Mouse (Mus musculus): ENCODE data around the gene Ces1g. TPM values are rescaled to one million over a fixed set of nuclear protein-coding genes. Genes with fewer than 3 reads are reported as not detected.

Ces1g gene
- polyA plus RNA-seq, 1 experiment from 2014 or later = not detected

- Histone ChIP-seq H3K36me3 (replicated peaks; ENCODE audit: control insufficient read depth, insufficient read depth) (no peaks in the 10 kb centered on the region), H3K27ac (no peak overlapping the region), H3K4me1 (replicated peaks; ENCODE audit: control insufficient read depth, insufficient read depth, low read length) (no peaks in the 10 kb centered on the region), H3K4me3 (replicated peaks; ENCODE audit: low read length) (no peak overlapping the region), H3K27me3 (ENCODE audit: control insufficient read depth, insufficient read depth, low read length) (no peaks in the 10 kb centered on the region), H3K9me3 (ENCODE audit: control insufficient read depth, low read length) (no peaks in the 10 kb centered on the region), H3K9ac (no peak overlapping the region), H3K4me2 (replicated peaks) (no peak overlapping the region)
- ATAC-seq (ENCODE audit: low FRiP score) (no peak), DNase-seq (ENCODE audit: low spot score) (no peak)
- 85% methylated on average over 2 of the region's 2 CpGs for WGBS
Measured at GRCm38 (mm10) chr8:93283896-93284295, 53.2 kb downstream of the Ces1g start.

DNA sequence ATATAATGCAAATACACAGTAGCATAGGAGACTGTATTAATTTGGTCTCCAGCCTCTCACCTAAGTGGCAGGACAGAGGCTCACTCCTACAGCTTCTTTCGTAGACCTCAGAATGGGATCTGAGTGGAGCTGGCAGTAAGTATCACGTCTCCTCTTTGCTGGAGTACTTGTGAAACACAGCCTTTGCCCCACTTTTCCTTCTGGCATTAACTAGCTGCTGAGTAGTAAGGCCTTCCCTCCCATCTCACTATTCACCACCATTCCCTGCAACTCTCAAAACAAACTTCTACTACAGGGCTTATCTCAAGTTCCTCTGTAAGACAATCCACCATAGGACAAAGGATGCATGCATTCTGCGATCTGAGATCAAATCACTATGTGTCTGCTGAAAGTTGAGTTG is 54.8 kb downstream of the Ces1g start:
- Histone ChIP-seq H3K27me3 (ENCODE audit: control insufficient read depth, insufficient read depth, low read length) (no peaks in the 10 kb centered on the region), H3K4me2 (replicated peaks) (no peak overlapping the region), H3K4me3 (replicated peaks; ENCODE audit: low read length) (no peak overlapping the region), H3K4me1 (replicated peaks; ENCODE audit: control insufficient read depth, insufficient read depth, low read length) (no peaks in the 10 kb centered on the region), H3K9me3 (ENCODE audit: control insufficient read depth, low read length) (no peaks in the 10 kb centered on the region), H3K9ac (no peak overlapping the region), H3K27ac (no peak overlapping the region), H3K36me3 (replicated peaks; ENCODE audit: control insufficient read depth, insufficient read depth) (no peaks in the 10 kb centered on the region)
- DNase-seq (ENCODE audit: low spot score) (no peak), ATAC-seq (ENCODE audit: low FRiP score) (no peak)
- 80% methylated on average over 3 of the region's 3 CpGs for WGBS

DNA sequence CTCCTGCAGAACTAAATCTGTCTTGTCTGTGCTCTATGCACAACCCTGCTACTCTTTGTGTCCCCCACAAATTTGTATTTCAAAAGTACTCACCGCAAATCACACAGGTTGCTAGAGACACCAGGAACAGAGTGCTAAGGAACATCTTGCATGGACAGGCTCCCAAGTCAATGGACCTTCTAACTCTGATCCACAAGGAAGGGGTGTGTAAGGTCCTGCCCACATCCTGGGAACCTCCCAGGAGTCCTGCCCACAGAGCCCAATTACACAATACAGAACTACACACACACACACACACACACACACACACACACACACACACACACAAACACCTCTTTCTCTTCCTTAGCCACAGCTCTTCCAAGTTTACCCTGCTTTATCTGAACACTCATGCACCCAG is 57.6 kb downstream of the Ces1g start, which contains the start of gene Ces1f:
Gene Ces1f (minus strand): TSS at position 192 of the 400 bp plus-strand sequence.
- Histone ChIP-seq H3K36me3 (replicated peaks; ENCODE audit: control insufficient read depth, insufficient read depth) (no peaks in the 10 kb centered on the region), H3K4me3 (replicated peaks; ENCODE audit: low read length) (no peak within 1 kb of the TSS), H3K9ac (no peak within 1 kb of the TSS), H3K27me3 (ENCODE audit: control insufficient read depth, insufficient read depth, low read length) (no peaks in the 10 kb centered on the region), H3K27ac (no peak within 1 kb of the TSS), H3K4me2 (replicated peaks) (no peak within 1 kb of the TSS), H3K4me1 (replicated peaks; ENCODE audit: control insufficient read depth, insufficient read depth, low read length) (no peaks in the 10 kb centered on the region), H3K9me3 (ENCODE audit: control insufficient read depth, low read length) (no peaks in the 10 kb centered on the region)
- DNase-seq (ENCODE audit: low spot score) = no peak
- WGBS = 96% methylated on average over 1 of the region's 1 CpGs
- ATAC-seq (ENCODE audit: low FRiP score) = no peak

DNA sequence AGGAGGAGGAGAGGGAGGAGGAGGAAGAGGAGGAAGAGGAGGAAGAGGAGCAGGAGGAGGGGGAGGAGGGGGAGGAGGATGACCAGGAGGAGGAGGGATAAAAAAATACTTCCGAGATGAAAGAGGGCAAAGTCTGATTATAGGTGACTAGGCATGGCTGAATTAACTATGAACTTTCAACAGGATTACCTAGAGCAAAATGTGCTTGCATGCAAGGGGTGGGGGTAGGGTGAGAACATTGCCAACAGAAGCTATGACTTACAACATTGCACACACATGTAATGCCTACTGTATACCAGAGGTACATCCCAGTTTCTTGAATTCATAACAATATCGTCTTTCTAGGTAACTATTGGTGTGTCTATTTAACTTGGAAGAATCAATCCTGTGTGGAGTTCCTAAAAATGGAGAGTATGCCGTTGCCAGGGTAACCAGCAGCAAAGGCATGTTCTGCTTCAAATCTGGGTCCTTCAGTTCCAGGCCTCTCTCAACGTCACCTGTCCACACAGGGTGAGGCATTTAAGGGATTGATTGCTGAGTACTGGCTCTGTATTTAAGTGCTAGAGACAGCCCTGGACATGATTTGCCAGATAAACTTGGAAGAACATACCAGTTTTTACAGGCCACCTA is 58.8 kb downstream of the Ces1g start:
- DNase-seq (ENCODE audit: low spot score) (no peak), ATAC-seq (ENCODE audit: low FRiP score) (no peak)
- 77% methylated on average over 4 of the region's 4 CpGs for WGBS
- Histone ChIP-seq H3K27ac (no peak overlapping the region), H3K4me2 (replicated peaks) (no peak overlapping the region), H3K4me1 (replicated peaks; ENCODE audit: control insufficient read depth, insufficient read depth, low read length) (no peaks in the 10 kb centered on the region), H3K4me3 (replicated peaks; ENCODE audit: low read length) (no peak overlapping the region), H3K36me3 (replicated peaks; ENCODE audit: control insufficient read depth, insufficient read depth) (no peaks in the 10 kb centered on the region), H3K9me3 (ENCODE audit: control insufficient read depth, low read length) (no peaks in the 10 kb centered on the region), H3K9ac (no peak overlapping the region), H3K27me3 (ENCODE audit: control insufficient read depth, insufficient read depth, low read length) (no peaks in the 10 kb centered on the region)

DNA sequence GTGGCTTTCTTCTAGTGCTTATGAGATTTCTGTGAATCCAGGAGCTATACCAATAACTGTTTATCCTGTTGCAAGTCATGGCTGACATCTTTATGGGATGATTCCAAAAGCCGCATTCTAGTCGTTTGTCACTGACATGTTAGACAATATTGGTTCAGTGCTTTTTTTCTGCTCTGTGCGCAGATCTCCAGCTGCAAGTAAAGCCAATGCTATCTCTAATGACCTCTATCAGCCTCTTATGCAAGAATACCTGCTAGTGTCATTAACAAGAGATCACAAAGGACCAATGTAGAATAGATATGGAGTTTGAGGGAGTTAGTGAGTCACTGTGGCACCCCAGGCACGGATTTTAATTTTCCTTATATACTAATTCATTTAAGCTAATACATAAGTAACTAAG is 62.5 kb downstream of the Ces1g start:
- 80% methylated on average over 4 of the region's 4 CpGs for WGBS
- H3K4me3 ChIP-seq (replicated peaks; ENCODE audit: low read length) = no peak overlapping the region

DNA sequence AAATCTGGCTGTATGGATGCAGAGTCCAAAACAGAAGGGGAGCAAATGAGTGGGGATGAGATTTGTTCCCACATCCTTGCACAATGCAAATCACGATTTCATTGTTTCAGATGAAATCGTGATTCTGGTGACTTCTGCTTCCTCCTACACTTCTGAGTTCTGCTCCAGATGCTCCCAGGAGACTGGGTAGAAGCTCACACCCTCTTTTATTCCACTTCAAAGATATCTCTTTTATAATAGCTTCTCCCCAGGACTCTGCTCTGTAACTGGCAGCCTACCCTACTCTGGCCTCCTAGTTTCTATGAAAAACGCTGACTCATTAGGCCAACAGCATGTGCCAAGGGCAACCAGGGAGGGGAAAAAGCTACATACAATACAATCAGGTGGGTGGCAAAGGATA is 63.8 kb downstream of the Ces1g start:
- Histone ChIP-seq H3K36me3 (replicated peaks; ENCODE audit: control insufficient read depth, insufficient read depth) (no peaks in the 10 kb centered on the region), H3K9ac (no peak overlapping the region), H3K4me2 (replicated peaks) (no peak overlapping the region), H3K9me3 (ENCODE audit: control insufficient read depth, low read length) (no peaks in the 10 kb centered on the region), H3K4me1 (replicated peaks; ENCODE audit: control insufficient read depth, insufficient read depth, low read length) (no peaks in the 10 kb centered on the region), H3K27ac (no peak overlapping the region), H3K4me3 (replicated peaks; ENCODE audit: low read length) (no peak overlapping the region), H3K27me3 (ENCODE audit: control insufficient read depth, insufficient read depth, low read length) (no peaks in the 10 kb centered on the region)
- ATAC-seq (ENCODE audit: low FRiP score) = no peak
- WGBS = 84% methylated on average over 3 of the region's 3 CpGs
- no peak for DNase-seq (ENCODE audit: low spot score)

More for the DNA sequence above, 62.5 kb downstream of the Ces1g start:
- ATAC-seq (ENCODE audit: low FRiP score) = no peak
- H3K27ac ChIP-seq = no peak overlapping the region
- H3K36me3 ChIP-seq (replicated peaks; ENCODE audit: control insufficient read depth, insufficient read depth) = no peaks in the 10 kb centered on the region
- DNase-seq (ENCODE audit: low spot score) = no peak
- H3K27me3 ChIP-seq (ENCODE audit: control insufficient read depth, insufficient read depth, low read length) = no peaks in the 10 kb centered on the region
- H3K4me1 ChIP-seq (replicated peaks; ENCODE audit: control insufficient read depth, insufficient read depth, low read length) = no peaks in the 10 kb centered on the region
- no peak overlapping the region for H3K9ac ChIP-seq
- H3K4me2 ChIP-seq (replicated peaks) = no peak overlapping the region
- no peaks in the 10 kb centered on the region for H3K9me3 ChIP-seq (ENCODE audit: control insufficient read depth, low read length)

- H3K4me2 ChIP-seq (replicated peaks) = no peak overlapping the region
- no peak overlapping the region for H3K4me3 ChIP-seq (replicated peaks; ENCODE audit: low read length)
- no peaks in the 10 kb centered on the region for H3K9me3 ChIP-seq (ENCODE audit: control insufficient read depth, low read length)
- H3K9ac ChIP-seq = no peak overlapping the region
- ATAC-seq (ENCODE audit: low FRiP score) = no peak
- WGBS = 80% methylated on average over 4 of the region's 4 CpGs
- H3K27me3 ChIP-seq (ENCODE audit: control insufficient read depth, insufficient read depth, low read length) = no peaks in the 10 kb centered on the region
- no peaks in the 10 kb centered on the region for H3K36me3 ChIP-seq (replicated peaks; ENCODE audit: control insufficient read depth, insufficient read depth)
- no peak overlapping the region for H3K27ac ChIP-seq
- no peak for DNase-seq (ENCODE audit: low spot score)
- no peaks in the 10 kb centered on the region for H3K4me1 ChIP-seq (replicated peaks; ENCODE audit: control insufficient read depth, insufficient read depth, low read length)
Measured at GRCm38 (mm10) chr8:93272686-93273085, 64.4 kb downstream of the Ces1g start.

DNA sequence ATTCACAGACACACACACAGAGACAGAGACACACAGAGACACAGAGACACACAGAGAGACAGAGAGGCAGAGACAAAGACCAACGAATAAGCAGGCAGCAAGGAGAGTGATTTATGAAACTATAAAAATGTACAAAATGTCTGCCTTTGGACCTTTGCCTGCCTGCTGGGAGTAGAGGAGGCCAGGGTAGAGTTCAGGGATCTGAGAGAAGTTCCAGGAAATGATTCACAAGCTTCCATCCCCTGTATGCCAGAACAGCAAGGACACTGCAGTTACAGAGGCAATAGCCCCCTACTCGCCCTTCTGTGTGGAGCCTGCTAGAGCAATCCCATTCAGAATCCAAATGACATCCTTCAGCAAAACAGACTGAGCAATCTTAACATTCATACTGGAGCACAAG is 75.7 kb downstream of the Ces1g start:
- Histone ChIP-seq H3K27ac (no peak overlapping the region), H3K36me3 (replicated peaks; ENCODE audit: control insufficient read depth, insufficient read depth) (no peaks in the 10 kb centered on the region), H3K9ac (no peak overlapping the region), H3K4me2 (replicated peaks) (no peak overlapping the region), H3K4me3 (replicated peaks; ENCODE audit: low read length) (no peak overlapping the region), H3K27me3 (ENCODE audit: control insufficient read depth, insufficient read depth, low read length) (no peaks in the 10 kb centered on the region), H3K4me1 (replicated peaks; ENCODE audit: control insufficient read depth, insufficient read depth, low read length) (no peaks in the 10 kb centered on the region), H3K9me3 (ENCODE audit: control insufficient read depth, low read length) (no peaks in the 10 kb centered on the region)
- 73% methylated on average over 2 of the region's 2 CpGs for WGBS
- no peak for DNase-seq (ENCODE audit: low spot score)
- ATAC-seq (ENCODE audit: low FRiP score) = no peak

- Histone ChIP-seq H3K9me3 (ENCODE audit: control insufficient read depth, low read length) (no peaks in the 10 kb centered on the region), H3K27me3 (ENCODE audit: control insufficient read depth, insufficient read depth, low read length) (no peaks in the 10 kb centered on the region), H3K4me1 (replicated peaks; ENCODE audit: control insufficient read depth, insufficient read depth, low read length) (no peaks in the 10 kb centered on the region), H3K9ac (no peak overlapping the region), H3K4me3 (replicated peaks; ENCODE audit: low read length) (no peak overlapping the region), H3K27ac (no peak overlapping the region), H3K4me2 (replicated peaks) (no peak overlapping the region), H3K36me3 (replicated peaks; ENCODE audit: control insufficient read depth, insufficient read depth) (no peaks in the 10 kb centered on the region)
- WGBS = 97% methylated on average over 1 of the region's 1 CpGs
- ATAC-seq (ENCODE audit: low FRiP score) (no peak), DNase-seq (ENCODE audit: low spot score) (no peak)
Measured at GRCm38 (mm10) chr8:93252400-93252925, 84.6 kb downstream of the Ces1g start.

Data from hindbrain, embryonic 14.5 days (tissue).